Mouse (Mus musculus) macrophage (primary cell): ENCODE data around the gene Gpr83. TPM values are rescaled to one million over a fixed set of nuclear protein-coding genes. Genes with fewer than 3 reads are reported as not detected.

Experiments used
- H3K27ac ChIP-seq: fragments of 350-480 bp; formaldehyde crosslinking; 2 replicates; pipeline ENCODE4 v1.9.0; 2021
- H3K36me3 ChIP-seq: fragments of 350-480 bp; formaldehyde crosslinking; 2 replicates; pipeline ENCODE4 v1.9.0; 2021; ENCODE audit errors: inconsistent target
- H3K4me3 ChIP-seq: fragments of 350-480 bp; formaldehyde crosslinking; 2 replicates; pipeline ENCODE4 v1.9.0; 2021; ENCODE audit errors: inconsistent target
- H3K79me2 ChIP-seq: fragments of 350-480 bp; formaldehyde crosslinking; 2 replicates; pipeline ENCODE4 v1.9.0; 2021; ENCODE audit errors: inconsistent target
- WGBS: methylation state at CpG from one replicate; pipeline ENCODE4 v1.1.7; 2026; ENCODE audit warnings: inconsistent platforms; ENCODE audit not compliant: missing documents; 5-methylcytosine and 5-hydroxymethylcytosine counted together
- polyA plus RNA-seq: library from polyadenylated mRNA; stranded (reverse); fragments of 250-400 nt; gene quantifications from 3 replicates; pipeline ENCODE4 v1.2.4, GENCODE M21; 2018; ENCODE audit warnings: inconsistent platforms

Gpr83 gene
- polyA plus RNA-seq, 1 experiment from 2014 or later = 0.03 TPM

- H3K36me3 ChIP-seq = no peaks in the 10 kb centered on the region
- 100% methylated on average over 1 of the region's 1 CpGs for WGBS
- H3K27ac ChIP-seq = no peak overlapping the region
- no peaks in the 10 kb centered on the region for H3K79me2 ChIP-seq
- H3K4me3 ChIP-seq = no peak overlapping the region
These were observed 25.9 kb downstream of the Gpr83 start for GRCm38 (mm10) chr9:14885954-14886353.

GRCm38 (mm10) chr9:14887787-14888382 is 27.9 kb downstream of the Gpr83 start:
- Histone ChIP-seq H3K36me3 (no peaks in the 10 kb centered on the region), H3K27ac (no peak overlapping the region), H3K79me2 (no peaks in the 10 kb centered on the region), H3K4me3 (no peak overlapping the region)
- WGBS = 91% methylated on average over 6 of the region's 6 CpGs

GRCm38 (mm10) chr9:14888671-14889070 is 28.7 kb downstream of the Gpr83 start:
- no peaks in the 10 kb centered on the region for H3K36me3 ChIP-seq
- H3K27ac ChIP-seq = no peak overlapping the region
- H3K79me2 ChIP-seq = no peaks in the 10 kb centered on the region
- no peak overlapping the region for H3K4me3 ChIP-seq
- 88% methylated on average over 6 of the region's 6 CpGs for WGBS

- Histone ChIP-seq H3K36me3 (no peaks in the 10 kb centered on the region), H3K79me2 (no peaks in the 10 kb centered on the region), H3K4me3 (no peak overlapping the region), H3K27ac (no peak overlapping the region)
- WGBS = 98% methylated on average over 3 of the region's 3 CpGs
These were observed 30.7 kb downstream of the Gpr83 start for GRCm38 (mm10) chr9:14890699-14891098.

- Histone ChIP-seq H3K4me3 (no peak overlapping the region), H3K79me2 (no peaks in the 10 kb centered on the region), H3K36me3 (no peaks in the 10 kb centered on the region), H3K27ac (no peak overlapping the region)
- WGBS = 94% methylated on average over 5 of the region's 5 CpGs
These were observed 31.9 kb downstream of the Gpr83 start for GRCm38 (mm10) chr9:14891891-14892290.

GRCm38 (mm10) chr9:14893388-14893787 is 33.4 kb downstream of the Gpr83 start:
- Histone ChIP-seq H3K36me3 (no peaks in the 10 kb centered on the region), H3K27ac (no peak overlapping the region), H3K4me3 (no peak overlapping the region), H3K79me2 (no peaks in the 10 kb centered on the region)
- 48% methylated on average over 9 of the region's 9 CpGs for WGBS

- no peaks in the 10 kb centered on the region for H3K36me3 ChIP-seq
- H3K27ac ChIP-seq = no peak overlapping the region
- no peak overlapping the region for H3K4me3 ChIP-seq
- no peaks in the 10 kb centered on the region for H3K79me2 ChIP-seq
- WGBS = 97% methylated on average over 3 of the region's 3 CpGs
These were observed 34.6 kb downstream of the Gpr83 start for GRCm38 (mm10) chr9:14894628-14895027.

- no peaks in the 10 kb centered on the region for H3K36me3 ChIP-seq
- no peak overlapping the region for H3K4me3 ChIP-seq
- H3K79me2 ChIP-seq = no peaks in the 10 kb centered on the region
- WGBS = 66% methylated on average over 7 of the region's 7 CpGs
- no peak overlapping the region for H3K27ac ChIP-seq
These were observed 35.3 kb downstream of the Gpr83 start for GRCm38 (mm10) chr9:14895237-14895835.

GRCm38 (mm10) chr9:14897102-14897501 is 37.1 kb downstream of the Gpr83 start:
- Histone ChIP-seq H3K79me2 (no peaks in the 10 kb centered on the region), H3K4me3 (no peak overlapping the region), H3K36me3 (no peaks in the 10 kb centered on the region), H3K27ac (no peak overlapping the region)
- WGBS = 92% methylated on average over 3 of the region's 3 CpGs

- 85% methylated on average over 7 of the region's 7 CpGs for WGBS
- Histone ChIP-seq H3K36me3 (no peaks in the 10 kb centered on the region), H3K27ac (no peak overlapping the region), H3K4me3 (no peak overlapping the region), H3K79me2 (no peaks in the 10 kb centered on the region)
These were observed 41.7 kb downstream of the Gpr83 start for GRCm38 (mm10) chr9:14901757-14902156.

GRCm38 (mm10) chr9:14902416-14902815 is 42.4 kb downstream of the Gpr83 start:
- WGBS = 96% methylated on average over 2 of the region's 2 CpGs
- Histone ChIP-seq H3K36me3 (no peaks in the 10 kb centered on the region), H3K4me3 (no peak overlapping the region), H3K79me2 (no peaks in the 10 kb centered on the region), H3K27ac (no peak overlapping the region)

GRCm38 (mm10) chr9:14903006-14903405 is 43.0 kb downstream of the Gpr83 start:
- Histone ChIP-seq H3K79me2 (no peaks in the 10 kb centered on the region), H3K36me3 (no peaks in the 10 kb centered on the region), H3K4me3 (no peak overlapping the region), H3K27ac (no peak overlapping the region)
- 94% methylated on average over 3 of the region's 3 CpGs for WGBS

GRCm38 (mm10) chr9:14903581-14904378 is 43.8 kb downstream of the Gpr83 start, which contains the start of gene Izumo1r:
Gene Izumo1r, minus strand, starts transcription at chr9:14903949.
- Histone ChIP-seq H3K27ac (no peak within 1 kb of the TSS), H3K79me2 (no peaks in the 10 kb centered on the region), H3K36me3 (no peaks in the 10 kb centered on the region), H3K4me3 (no peak within 1 kb of the TSS)
- 64% methylated on average over 11 of the region's 11 CpGs for WGBS

GRCm38 (mm10) chr9:14904741-14905475 is 44.9 kb downstream of the Gpr83 start:
- WGBS = 52% methylated on average over 9 of the region's 9 CpGs
- H3K79me2 ChIP-seq = no peaks in the 10 kb centered on the region
- H3K4me3 ChIP-seq = no peak overlapping the region
- no peak overlapping the region for H3K27ac ChIP-seq
- H3K36me3 ChIP-seq = no peaks in the 10 kb centered on the region
